Mouse (Mus musculus): ENCODE measurements around the gene Elmo1. TPM values are rescaled to one million over a fixed set of nuclear protein-coding genes. Genes with fewer than 3 reads are reported as not detected.

Gene Elmo1
- polyA plus RNA-seq, 1 experiment from 2014 or later, result 10.1 TPM

DNA sequence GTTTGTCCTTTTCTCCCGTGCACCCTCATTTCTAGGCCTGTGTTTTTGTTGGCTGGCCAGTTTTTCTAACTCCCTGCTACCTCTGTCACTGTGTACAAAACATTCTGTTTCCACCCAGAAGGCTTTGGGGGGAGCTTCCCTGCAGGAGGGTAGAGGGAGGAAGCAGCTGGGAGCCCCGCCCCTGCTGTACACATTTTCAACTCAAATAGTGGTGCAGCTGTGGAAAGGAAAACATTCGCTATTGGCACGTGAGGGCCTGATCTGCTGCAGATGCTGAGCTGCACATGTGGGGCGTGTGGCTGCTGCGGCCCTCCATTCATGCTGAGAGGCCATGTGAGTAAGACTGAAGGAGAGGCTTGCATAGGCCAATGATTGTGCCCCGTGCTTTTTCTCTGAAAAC lies 198.0 kb downstream of the Elmo1 start:
- H3K4me1 ChIP-seq (replicated peaks), result no peaks in the 10 kb centered on the region; the same call in 1 of the 2 replicates
- peak; percentile 64; the same call in 1 of the 2 replicates for ATAC-seq (replicated peaks; ENCODE audit: insufficient number of reproducible peaks, insufficient read depth, low FRiP score, low read depth)
- no peaks in the 10 kb centered on the region for H3K9me3 ChIP-seq (replicated peaks)
- no peak overlapping the region for H3K9ac ChIP-seq
- 58% methylated on average over 7 of the region's 7 CpGs for WGBS
- no peak overlapping the region for H3K27ac ChIP-seq
- no peak overlapping the region for H3K4me2 ChIP-seq
- no peaks in the 10 kb centered on the region for H3K27me3 ChIP-seq
- no peak overlapping the region for H3K4me3 ChIP-seq
- H3K36me3 ChIP-seq, result no peaks in the 10 kb centered on the region

- H3K27me3 ChIP-seq, result no peaks in the 10 kb centered on the region
- H3K9ac ChIP-seq, result no peak overlapping the region
- WGBS, result 75% methylated on average over 10 of the region's 10 CpGs
- no peaks in the 10 kb centered on the region for H3K36me3 ChIP-seq
- H3K4me3 ChIP-seq, result no peak overlapping the region
- no peak for ATAC-seq (replicated peaks; ENCODE audit: insufficient number of reproducible peaks, insufficient read depth, low FRiP score, low read depth)
- no peak overlapping the region for H3K4me2 ChIP-seq
- H3K9me3 ChIP-seq (replicated peaks), result no peaks in the 10 kb centered on the region
- no peak overlapping the region for H3K27ac ChIP-seq
- H3K4me1 ChIP-seq (replicated peaks), result no peaks in the 10 kb centered on the region; the same call in 1 of the 2 replicates
Measured at GRCm38 (mm10) chr13:20290412-20290811, 200.0 kb downstream of the Elmo1 start.

DNA sequence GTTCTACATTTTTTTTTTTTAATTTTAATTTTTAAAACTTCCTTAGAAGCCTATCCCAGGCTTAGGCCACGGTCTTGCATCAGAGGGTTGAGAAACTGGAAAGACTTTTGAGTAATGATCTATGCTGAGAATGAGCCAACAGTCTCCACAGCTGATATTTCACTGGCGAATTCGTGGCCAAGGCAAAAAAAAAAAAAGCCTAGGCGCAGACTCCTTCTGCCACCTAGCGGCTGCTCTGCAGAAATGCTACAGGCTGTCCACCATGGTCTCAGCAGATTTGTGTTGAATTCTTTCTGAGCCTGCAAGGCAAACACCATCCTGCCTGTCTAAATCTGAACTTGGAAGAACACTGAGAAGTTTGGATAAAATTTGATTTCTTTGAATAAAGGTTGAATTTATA lies 202.0 kb downstream of the Elmo1 start:
- Histone ChIP-seq H3K9ac (no peak overlapping the region), H3K9me3 (replicated peaks) (no peaks in the 10 kb centered on the region), H3K27ac (no peak overlapping the region), H3K36me3 (no peaks in the 10 kb centered on the region), H3K4me1 (replicated peaks) (no peaks in the 10 kb centered on the region; the same call in 1 of the 2 replicates), H3K4me2 (no peak overlapping the region), H3K27me3 (no peaks in the 10 kb centered on the region), H3K4me3 (no peak overlapping the region)
- WGBS, result 2% methylated on average over 5 of the region's 5 CpGs
- no peak for ATAC-seq (replicated peaks; ENCODE audit: insufficient number of reproducible peaks, insufficient read depth, low FRiP score, low read depth)

- ATAC-seq (replicated peaks; ENCODE audit: insufficient number of reproducible peaks, insufficient read depth, low FRiP score, low read depth), result no peak
- no peak overlapping the region for H3K27ac ChIP-seq
- no peaks in the 10 kb centered on the region for H3K9me3 ChIP-seq (replicated peaks)
- H3K4me2 ChIP-seq, result no peak overlapping the region
- no peaks in the 10 kb centered on the region for H3K36me3 ChIP-seq
- no peak overlapping the region for H3K4me3 ChIP-seq
- H3K4me1 ChIP-seq (replicated peaks), result no peaks in the 10 kb centered on the region; the same call in 1 of the 2 replicates
- WGBS, result 65% methylated on average over 16 of the region's 16 CpGs
- H3K9ac ChIP-seq, result no peak overlapping the region
- H3K27me3 ChIP-seq, result no peaks in the 10 kb centered on the region
Measured at GRCm38 (mm10) chr13:20295278-20295970, 205.0 kb downstream of the Elmo1 start.

DNA sequence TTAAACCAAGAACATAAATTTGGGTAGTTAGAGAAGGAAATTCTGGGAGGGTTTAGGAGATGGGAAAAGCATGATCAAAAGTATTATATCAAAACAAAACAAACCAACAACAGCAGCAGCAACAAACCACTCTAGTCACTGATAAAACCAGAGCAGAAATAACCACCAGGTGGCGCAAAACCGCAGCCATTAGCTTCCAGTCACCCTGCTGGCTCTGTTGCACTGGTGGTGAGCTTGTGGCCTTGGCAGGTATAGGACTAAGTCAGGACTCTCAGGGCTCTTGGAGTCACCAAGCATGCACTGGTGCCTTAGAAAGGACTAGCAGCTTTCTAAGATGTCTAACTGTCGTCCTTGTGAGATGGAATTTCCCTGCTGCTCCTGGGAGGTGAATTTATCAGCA lies 207.4 kb downstream of the Elmo1 start:
- Histone ChIP-seq H3K4me3 (no peak overlapping the region), H3K9me3 (replicated peaks) (no peaks in the 10 kb centered on the region), H3K9ac (no peak overlapping the region), H3K36me3 (no peaks in the 10 kb centered on the region), H3K27me3 (no peaks in the 10 kb centered on the region), H3K4me2 (no peak overlapping the region), H3K4me1 (replicated peaks) (no peaks in the 10 kb centered on the region), H3K27ac (no peak overlapping the region)
- 14% methylated on average over 3 of the region's 3 CpGs for WGBS
- no peak for ATAC-seq (replicated peaks; ENCODE audit: insufficient number of reproducible peaks, insufficient read depth, low FRiP score, low read depth)

GRCm38 (mm10) chr13:20299424-20299823 lies 209.0 kb downstream of the Elmo1 start:
- H3K36me3 ChIP-seq, result no peaks in the 10 kb centered on the region
- H3K27ac ChIP-seq, result no peak overlapping the region
- no peaks in the 10 kb centered on the region for H3K27me3 ChIP-seq
- no peak overlapping the region for H3K4me3 ChIP-seq
- no peaks in the 10 kb centered on the region for H3K4me1 ChIP-seq (replicated peaks)
- WGBS, result 56% methylated on average over 3 of the region's 3 CpGs
- H3K9ac ChIP-seq, result no peak overlapping the region
- no peaks in the 10 kb centered on the region for H3K9me3 ChIP-seq (replicated peaks)
- H3K4me2 ChIP-seq, result no peak overlapping the region
- ATAC-seq (replicated peaks; ENCODE audit: insufficient number of reproducible peaks, insufficient read depth, low FRiP score, low read depth), result no peak; the same call in 1 of the 2 replicates

DNA sequence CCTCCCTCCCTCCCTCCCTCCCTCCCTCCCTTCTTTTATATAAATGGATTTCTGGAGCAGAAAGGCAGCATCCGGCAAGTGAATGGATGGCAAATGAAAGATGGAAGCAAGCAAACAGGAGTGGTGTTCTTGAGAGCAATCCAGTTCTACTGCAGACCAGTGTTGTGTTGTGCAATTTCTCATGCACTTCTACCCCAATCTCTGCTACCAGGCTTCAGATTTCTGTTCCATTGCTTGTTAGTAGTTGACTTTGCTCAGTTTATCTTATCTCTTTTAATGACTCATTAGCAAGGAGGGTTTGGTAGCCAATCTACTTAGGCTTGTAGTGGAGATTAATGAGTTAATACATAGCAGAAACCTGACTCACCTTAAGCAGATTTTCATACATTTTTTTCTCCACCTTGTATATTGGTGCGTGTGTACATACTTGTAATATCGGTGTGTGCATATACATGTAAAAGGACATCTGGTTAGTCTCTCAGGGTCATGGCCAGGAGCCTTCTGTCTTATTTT lies 209.7 kb downstream of the Elmo1 start:
- H3K4me1 ChIP-seq (replicated peaks), result no peaks in the 10 kb centered on the region
- H3K9me3 ChIP-seq (replicated peaks), result no peaks in the 10 kb centered on the region
- H3K4me2 ChIP-seq, result no peak overlapping the region
- no peak overlapping the region for H3K9ac ChIP-seq
- no peak overlapping the region for H3K4me3 ChIP-seq
- H3K36me3 ChIP-seq, result no peaks in the 10 kb centered on the region
- no peak overlapping the region for H3K27ac ChIP-seq
- WGBS, result 90% methylated on average over 3 of the region's 3 CpGs
- H3K27me3 ChIP-seq, result no peaks in the 10 kb centered on the region
- no peak for ATAC-seq (replicated peaks; ENCODE audit: insufficient number of reproducible peaks, insufficient read depth, low FRiP score, low read depth)

GRCm38 (mm10) chr13:20300626-20301025 lies 210.2 kb downstream of the Elmo1 start:
- ATAC-seq (replicated peaks; ENCODE audit: insufficient number of reproducible peaks, insufficient read depth, low FRiP score, low read depth), result no peak

GRCm38 (mm10) chr13:20301760-20302159 lies 211.4 kb downstream of the Elmo1 start:
- Histone ChIP-seq H3K9ac (no peak overlapping the region), H3K27ac (no peak overlapping the region), H3K4me3 (no peak overlapping the region), H3K4me2 (no peak overlapping the region), H3K36me3 (no peaks in the 10 kb centered on the region), H3K27me3 (no peaks in the 10 kb centered on the region), H3K9me3 (replicated peaks) (no peaks in the 10 kb centered on the region), H3K4me1 (replicated peaks) (peaks cover 8% of the 10 kb centered on the region)
- 92% methylated on average over 7 of the region's 7 CpGs for WGBS
- ATAC-seq (replicated peaks; ENCODE audit: insufficient number of reproducible peaks, insufficient read depth, low FRiP score, low read depth), result no peak

More at GRCm38 (mm10) chr13:20300626-20301025, 210.2 kb downstream of the Elmo1 start:
- Histone ChIP-seq H3K27me3 (no peaks in the 10 kb centered on the region), H3K36me3 (no peaks in the 10 kb centered on the region), H3K27ac (no peak overlapping the region), H3K9me3 (replicated peaks) (no peaks in the 10 kb centered on the region), H3K4me1 (replicated peaks) (no peaks in the 10 kb centered on the region), H3K4me3 (no peak overlapping the region), H3K4me2 (no peak overlapping the region), H3K9ac (no peak overlapping the region)
- WGBS, result 53% methylated on average over 3 of the region's 3 CpGs

DNA sequence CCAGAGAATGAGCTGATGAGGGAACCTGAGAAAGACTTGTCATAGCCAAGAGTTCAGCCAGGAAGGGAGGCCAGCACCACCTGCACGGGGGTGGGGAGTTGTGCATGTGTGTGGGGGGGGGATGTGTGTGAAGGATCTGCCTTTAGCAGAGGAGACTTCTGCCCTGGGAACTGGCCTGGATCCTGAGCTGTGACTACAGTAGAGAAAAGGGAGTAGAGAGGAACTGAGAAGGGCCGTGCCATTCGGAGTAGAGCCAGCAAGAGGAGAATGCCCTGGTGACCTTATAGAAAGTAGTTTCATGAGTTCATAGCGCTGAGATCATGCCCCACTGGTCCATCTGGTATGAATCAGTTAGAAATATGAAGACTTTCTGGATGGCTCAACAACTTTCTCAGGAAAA lies 215.2 kb downstream of the Elmo1 start:
- Histone ChIP-seq H3K9ac (no peak overlapping the region), H3K27me3 (no peaks in the 10 kb centered on the region), H3K4me1 (replicated peaks) (peaks cover 10% of the 10 kb centered on the region), H3K4me2 (no peak overlapping the region), H3K36me3 (no peaks in the 10 kb centered on the region), H3K4me3 (no peak overlapping the region), H3K9me3 (replicated peaks) (no peaks in the 10 kb centered on the region), H3K27ac (no peak overlapping the region)
- WGBS, result 72% methylated on average over 4 of the region's 4 CpGs
- ATAC-seq (replicated peaks; ENCODE audit: insufficient number of reproducible peaks, insufficient read depth, low FRiP score, low read depth), result no peak

- no peaks in the 10 kb centered on the region for H3K36me3 ChIP-seq
- peak overlapping the region; percentile 35; the same call in 1 of the 2 replicates for H3K27ac ChIP-seq
- H3K4me3 ChIP-seq, result no peak overlapping the region
- no peaks in the 10 kb centered on the region for H3K27me3 ChIP-seq
- H3K4me2 ChIP-seq, result no peak overlapping the region
- no peak overlapping the region for H3K9ac ChIP-seq
- peak; percentile 55; the same call in 1 of the 2 replicates for ATAC-seq (replicated peaks; ENCODE audit: insufficient number of reproducible peaks, insufficient read depth, low FRiP score, low read depth)
- 44% methylated on average over 5 of the region's 5 CpGs for WGBS
- peaks cover 10% of the 10 kb centered on the region for H3K4me1 ChIP-seq (replicated peaks)
- no peaks in the 10 kb centered on the region for H3K9me3 ChIP-seq (replicated peaks)
Measured at GRCm38 (mm10) chr13:20306180-20307177, 216.1 kb downstream of the Elmo1 start.

Data from heart, embryonic 15.5 days (tissue).